ENCODE assay signal across 8 mouse cellular contexts in the genomic region with DNA sequence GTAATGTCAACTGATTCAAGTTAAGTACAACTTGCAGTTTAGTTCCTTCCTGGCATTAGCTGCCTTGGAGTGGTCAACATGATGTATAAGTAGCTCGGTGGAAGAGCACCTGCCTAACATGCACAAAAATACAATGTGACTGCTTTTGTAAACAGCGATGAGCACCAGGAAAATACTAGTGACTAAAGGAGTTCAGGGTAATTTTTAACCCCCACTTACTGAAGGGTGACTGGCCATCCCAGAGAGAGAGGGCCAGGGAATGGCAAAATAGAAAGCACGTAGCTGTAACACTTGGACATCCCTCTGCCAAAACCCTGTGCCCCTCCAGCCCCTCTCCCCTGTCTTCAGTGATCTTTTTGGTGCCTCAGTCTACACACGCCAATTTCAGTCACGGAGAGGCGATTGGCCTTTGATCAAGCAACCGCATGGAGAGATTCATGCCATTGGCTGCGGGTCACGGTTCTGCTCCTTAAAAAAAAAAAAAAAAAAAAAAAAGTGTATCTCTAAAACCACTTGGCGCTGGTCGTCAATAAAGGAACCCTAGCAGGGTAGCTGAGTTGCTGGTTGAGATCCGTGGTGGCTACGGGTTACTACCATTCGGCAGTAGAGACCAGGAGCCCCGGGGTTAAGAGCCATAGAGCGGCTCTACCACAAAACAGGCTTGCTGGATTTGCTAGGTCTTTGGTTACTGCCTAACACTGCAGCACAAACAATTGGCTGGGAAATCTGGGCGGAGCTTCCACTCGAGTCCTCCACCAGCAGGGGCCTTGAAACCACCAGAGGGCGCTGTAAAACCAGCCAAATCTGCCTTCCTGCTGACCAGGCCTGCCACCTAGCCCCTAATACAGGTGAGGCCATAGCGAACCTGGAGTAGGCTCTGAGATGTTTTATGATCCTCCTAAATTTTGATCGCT. TPM values are rescaled to one million over a fixed set of nuclear protein-coding genes. Genes with fewer than 3 reads are reported as not detected.
DNase-seq lines count a peak whose midpoint lies in the region; ATAC-seq and TF ChIP-seq lines count a peak whose summit lies in the region.

No protein-coding gene starts in this region.

- H3K27ac ChIP-seq in forebrain, embryonic 16.5 days (ENCODE audit: low read length): no peak overlapping the region
- H3K27ac ChIP-seq in layer of hippocampus, adult 2 months: peak overlapping the region; percentile 86
- no peak overlapping the region for H3K27ac ChIP-seq in lung, embryonic 14.5 days (ENCODE audit: low read depth)
- peak overlapping the region; percentile 53 for H3K27ac ChIP-seq in olfactory bulb, adult 2 months (ENCODE audit: insufficient read depth, low read depth, low read length)
- H3K27ac ChIP-seq in thymus, adult 2 months (ENCODE audit: control insufficient read depth, insufficient read depth, low read length): no peak overlapping the region

- H3K9me3 ChIP-seq in G1E (replicated peaks): no peaks in the 10 kb centered on the region
- H3K9me3 ChIP-seq in forebrain, embryonic 16.5 days (ENCODE audit: control insufficient read depth, low read length): no peaks in the 10 kb centered on the region
- no peaks in the 10 kb centered on the region for H3K9me3 ChIP-seq in lung, embryonic 14.5 days (ENCODE audit: low read depth, low read length)

- peak; percentile 80 for ATAC-seq in G1E (ENCODE audit: extremely low read depth, insufficient number of reproducible peaks, low FRiP score, poor library complexity, severe bottlenecking)
- peak; percentile 70 for ATAC-seq in forebrain, embryonic 16.5 days
- peak; percentile 85 for ATAC-seq in lung, embryonic 14.5 days (ENCODE audit: insufficient read depth)

- WGBS in forebrain, embryonic 16.5 days: 9% methylated on average over 21 of the region's 21 CpGs
- 10% methylated on average over 21 of the region's 21 CpGs for WGBS in lung, embryonic 14.5 days
- WGBS in olfactory bulb, adult 2 months: 8% methylated on average over 21 of the region's 21 CpGs
- 15% methylated on average over 21 of the region's 21 CpGs for WGBS in thymus, adult 2 months

- peak; percentile 79 for DNase-seq in G1E (ENCODE audit: low spot score)
- peak; percentile 97 to 98 for DNase-seq in cerebellum, adult 18-20 months
- peak; percentile 92 to 94 for DNase-seq in heart, postnatal 36 days
- DNase-seq in layer of hippocampus, adult 2 months (ENCODE audit: low spot score in 2 of 2): peak; percentile 94 to 97
- peak; percentile 97 for DNase-seq in lung, embryonic 14.5 days
- DNase-seq in thymus, adult 2 months: peak; percentile 91

- TF ChIP-seq CTCF in G1E (IDR thresholded peaks at IDR 0.05; ENCODE audit: low read depth, low read length): peak; percentile 86
- TF ChIP-seq CTCF in layer of hippocampus, adult 2 months (conservative IDR thresholded peaks at IDR 0.05): peak; percentile 97
- TF ChIP-seq CTCF in lung, embryonic 14.5 days (IDR thresholded peaks at IDR 0.05; ENCODE audit: low read depth): peak; percentile 89
- peak; percentile 92 for TF ChIP-seq CTCF in olfactory bulb, adult 2 months (IDR thresholded peaks at IDR 0.05; ENCODE audit: insufficient read depth, low read depth, low read length)
- TF ChIP-seq CTCF in thymus, adult 2 months (IDR thresholded peaks at IDR 0.05; ENCODE audit: borderline replicate concordance, control insufficient read depth, extremely low read depth, insufficient read depth, low read length, poor library complexity): peak; percentile 96

- H3K4me3 ChIP-seq in G1E (ENCODE audit: low read depth, low read length): peak overlapping the region; percentile 42; the same call in 1 of the 2 replicates
- H3K4me3 ChIP-seq in forebrain, embryonic 16.5 days (replicated peaks; ENCODE audit: low read length): peak overlapping the region; percentile 43
- H3K4me3 ChIP-seq in layer of hippocampus, adult 2 months: peak overlapping the region; percentile 55
- H3K4me3 ChIP-seq in lung, embryonic 14.5 days (ENCODE audit: low read depth, low read length): peak overlapping the region; percentile 30
- peak overlapping the region; percentile 42 for H3K4me3 ChIP-seq in olfactory bulb, adult 2 months (ENCODE audit: insufficient read depth, low read depth, low read length)
- H3K4me3 ChIP-seq in thymus, adult 2 months (ENCODE audit: control insufficient read depth, insufficient read depth, low read length): peak overlapping the region; percentile 32

- no peaks in the 10 kb centered on the region for H3K36me3 ChIP-seq in G1E (replicated peaks)
- H3K36me3 ChIP-seq in forebrain, embryonic 16.5 days (ENCODE audit: control insufficient read depth, insufficient read depth): no peaks in the 10 kb centered on the region
- H3K36me3 ChIP-seq in lung, embryonic 14.5 days (ENCODE audit: insufficient read depth): no peaks in the 10 kb centered on the region
- no peaks in the 10 kb centered on the region for H3K36me3 ChIP-seq in thymus, adult 2 months (ENCODE audit: control insufficient read depth, insufficient read depth, low read length)

- H3K9ac ChIP-seq in forebrain, embryonic 16.5 days (replicated peaks; ENCODE audit: low read depth, low read length): peak overlapping the region; percentile 57
- H3K9ac ChIP-seq in lung, embryonic 14.5 days: peak overlapping the region; percentile 36

- peak overlapping the region; percentile 65 for H3K4me2 ChIP-seq in forebrain, embryonic 16.5 days (ENCODE audit: low read length)
- H3K4me2 ChIP-seq in lung, embryonic 14.5 days: peak overlapping the region; percentile 64

- peaks cover 21% of the 10 kb centered on the region for H3K4me1 ChIP-seq in G1E (ENCODE audit: insufficient read depth, low read depth, low read length)
- H3K4me1 ChIP-seq in forebrain, embryonic 16.5 days (replicated peaks; ENCODE audit: control insufficient read depth, insufficient read depth, low read length): peaks cover 9% of the 10 kb centered on the region
- H3K4me1 ChIP-seq in lung, embryonic 14.5 days (ENCODE audit: insufficient read depth): no peaks in the 10 kb centered on the region
- H3K4me1 ChIP-seq in olfactory bulb, adult 2 months (ENCODE audit: control insufficient read depth, insufficient read depth, low read length): peaks cover 2% of the 10 kb centered on the region; the same call in 1 of the 2 replicates
- peaks cover 9% of the 10 kb centered on the region for H3K4me1 ChIP-seq in thymus, adult 2 months (replicated peaks; ENCODE audit: control insufficient read depth, insufficient read depth, low read length)

- H3K27me3 ChIP-seq in G1E (ENCODE audit: insufficient read depth, low read length): peaks cover 27% of the 10 kb centered on the region
- no peaks in the 10 kb centered on the region for H3K27me3 ChIP-seq in forebrain, embryonic 16.5 days (replicated peaks; ENCODE audit: control insufficient read depth, insufficient read depth, low read length)
- H3K27me3 ChIP-seq in lung, embryonic 14.5 days (ENCODE audit: insufficient read depth, low read length): no peaks in the 10 kb centered on the region
- no peaks in the 10 kb centered on the region for H3K27me3 ChIP-seq in thymus, adult 2 months (ENCODE audit: control insufficient read depth, insufficient read depth, low read length)

- intact Hi-C loops in heart, postnatal 36 days (cut with DNase I): no loop called here

- TF ChIP-seq POLR2A in olfactory bulb, adult 2 months (IDR thresholded peaks at IDR 0.05; ENCODE audit: insufficient read depth, low read depth, low read length): 0 out of 2 replicates have a peak, but pooled peaks have one; percentile 47
- no peak for TF ChIP-seq POLR2A in thymus, adult 2 months (IDR thresholded peaks at IDR 0.05; ENCODE audit: control insufficient read depth, extremely low read depth, insufficient read depth, low read length, poor library complexity)

RNA-seq across cellular contexts. Expression of gene Psmd1, which starts 5.1 kb away (rescaled TPM):
- 172 and 231 TPM in 2 replicates for total RNA-seq in G1E (2014; fragmentation: Nextera tagmentation)
- 176 and 200 TPM in 2 replicates for total RNA-seq in G1E (2017)
- 25.5 and 42.8 TPM in 2 replicates for polyA plus RNA-seq in G1E (2012)
- polyA plus RNA-seq in forebrain, embryonic 16.5 days (2015; fragmentation: Nextera tagmentation; extraction: Ambion mirVana): 191 and 196 TPM in 2 replicates
- 100 to 1,000 TPM; 104 to 110 TPM for total RNA-seq in heart, postnatal 36 days (2021)
- total RNA-seq in layer of hippocampus, adult 2 months (2021): 100 to 1,000 TPM; 105 to 111 TPM
- polyA plus RNA-seq in lung, embryonic 14.5 days (2014; fragmentation: Nextera tagmentation; extraction: Ambion mirVana): 196 and 200 TPM in 2 replicates
- polyA plus RNA-seq in olfactory bulb, adult 2 months (2012; ENCODE audit: insufficient read depth, insufficient read length, low replicate concordance, missing spikeins): 97.9 TPM in 1 of 2 replicates, not detected in the other
- 59.7 and 61.2 TPM in 2 replicates for polyA plus RNA-seq in thymus, adult 2 months (2012; rRNA removed)

RNA-seq across cellular contexts. Expression of gene 2810459M11Rik, which starts 13.4 kb away (rescaled TPM):
- total RNA-seq in G1E (2014; fragmentation: Nextera tagmentation): not detected in 2 replicates
- 0.11 TPM in 1 of 2 replicates, not detected in the other for total RNA-seq in G1E (2017)
- not detected in 2 replicates for polyA plus RNA-seq in G1E (2012)
- polyA plus RNA-seq in forebrain, embryonic 16.5 days (2015; fragmentation: Nextera tagmentation; extraction: Ambion mirVana): 9.2 and 9.6 TPM in 2 replicates
- not detected for total RNA-seq in heart, postnatal 36 days (2021)
- 10 to 100 TPM in 1 of 2 experiments, 1 to 10 TPM in 1; 9.8 to 11.9 TPM for total RNA-seq in layer of hippocampus, adult 2 months (2021)
- polyA plus RNA-seq in lung, embryonic 14.5 days (2014; fragmentation: Nextera tagmentation; extraction: Ambion mirVana): 1.3 and 2.0 TPM in 2 replicates
- polyA plus RNA-seq in olfactory bulb, adult 2 months (2012; ENCODE audit: insufficient read depth, insufficient read length, low replicate concordance, missing spikeins): not detected in 2 replicates
- polyA plus RNA-seq in thymus, adult 2 months (2012; rRNA removed): 0.13 and 0.34 TPM in 2 replicates

RNA-seq across cellular contexts. Expression of gene Spata3, which starts 42.5 kb away (rescaled TPM):
- not detected in 2 replicates for total RNA-seq in G1E (2014; fragmentation: Nextera tagmentation)
- 0.52 TPM in 1 of 2 replicates, not detected in the other for total RNA-seq in G1E (2017)
- polyA plus RNA-seq in G1E (2012): not detected in 2 replicates
- polyA plus RNA-seq in forebrain, embryonic 16.5 days (2015; fragmentation: Nextera tagmentation; extraction: Ambion mirVana): 0.43 and 1.0 TPM in 2 replicates
- total RNA-seq in heart, postnatal 36 days (2021): not detected
- total RNA-seq in layer of hippocampus, adult 2 months (2021): 1 to 10 TPM; 1.2 TPM
- polyA plus RNA-seq in lung, embryonic 14.5 days (2014; fragmentation: Nextera tagmentation; extraction: Ambion mirVana): not detected in 2 replicates
- polyA plus RNA-seq in olfactory bulb, adult 2 months (2012; ENCODE audit: insufficient read depth, insufficient read length, low replicate concordance, missing spikeins): not detected in 2 replicates
- polyA plus RNA-seq in thymus, adult 2 months (2012; rRNA removed): 0.49 TPM in 1 of 2 replicates, not detected in the other

RNA-seq across cellular contexts. Expression of gene Htr2b, which starts 52.7 kb away (rescaled TPM):
- total RNA-seq in G1E (2014; fragmentation: Nextera tagmentation): not detected in 2 replicates
- total RNA-seq in G1E (2017): 0.11 and 0.12 TPM in 2 replicates
- polyA plus RNA-seq in G1E (2012): not detected in 2 replicates
- 0.17 and 0.35 TPM in 2 replicates for polyA plus RNA-seq in forebrain, embryonic 16.5 days (2015; fragmentation: Nextera tagmentation; extraction: Ambion mirVana)
- under 1 TPM; 0.19 TPM for total RNA-seq in heart, postnatal 36 days (2021)
- total RNA-seq in layer of hippocampus, adult 2 months (2021): not detected
- polyA plus RNA-seq in lung, embryonic 14.5 days (2014; fragmentation: Nextera tagmentation; extraction: Ambion mirVana): 0.31 and 0.63 TPM in 2 replicates
- not detected in 2 replicates for polyA plus RNA-seq in olfactory bulb, adult 2 months (2012; ENCODE audit: insufficient read depth, insufficient read length, low replicate concordance, missing spikeins)
- 0.28 TPM in 1 of 2 replicates, not detected in the other for polyA plus RNA-seq in thymus, adult 2 months (2012; rRNA removed)

Comparison
In these comparisons a context has a peak if more than half of its experiments do, and no peak if none do; other contexts are left out.
1. H3K27ac ChIP-seq: peak in layer of hippocampus, adult 2 months (single experiment) and olfactory bulb, adult 2 months (single experiment); none in forebrain, embryonic 16.5 days (single experiment), lung, embryonic 14.5 days (single experiment) and thymus, adult 2 months (single experiment).
2. Peak in every context shown above with its lines, with median percentiles within 50 percentile points of each other: ATAC-seq, DNase-seq, H3K4me3 ChIP-seq and CTCF ChIP-seq.